Mouse (Mus musculus) stomach, embryonic 15.5 days (tissue): Measurements from ENCODE around the gene Lyg1. TPM values are rescaled to one million over a fixed set of nuclear protein-coding genes. Genes with fewer than 3 reads are reported as not detected.
A peak's percentile ranks its signal among the peaks of the same experiment; 100 is the strongest.
"Not testable (repeated sequence)": the region's sequence is repeated elsewhere in the genome, so short reads cannot be mapped to it uniquely, and the experiment has no call there.

Experiments
- ATAC-seq: fragments of 200-750 bp; cut with Nextera tagmentation; 2 replicates; pipeline ENCODE4 v1.8.0; 2017; ENCODE audit warnings: low read depth, moderate number of reproducible peaks, moderate TSS enrichment; ENCODE audit not compliant: insufficient read depth, low FRiP score
- H3K27ac ChIP-seq: fragments of 300-500 bp; sonication (generic); 2 replicates; pipeline ENCODE4 v1.5.1; 2015; ENCODE audit warnings: mild to moderate bottlenecking, inconsistent platforms
- H3K27me3 ChIP-seq: fragments of 300-500 bp; sonication (generic); replicated peaks from 2 replicates; pipeline ENCODE4 v1.6.1; 2015; ENCODE audit warnings: inconsistent platforms
- H3K36me3 ChIP-seq: fragments of 300-500 bp; sonication (generic); 2 replicates; pipeline ENCODE4 v1.6.1; 2015; ENCODE audit warnings: inconsistent platforms
- H3K4me1 ChIP-seq: fragments of 300-500 bp; sonication (generic); 2 replicates; pipeline ENCODE4 v1.6.1; 2015; ENCODE audit warnings: inconsistent platforms
- H3K4me2 ChIP-seq: fragments of 300-500 bp; sonication (generic); 2 replicates; pipeline ENCODE4 v1.6.1; 2015; ENCODE audit warnings: mild to moderate bottlenecking, inconsistent platforms
- H3K4me3 ChIP-seq: fragments of 300-500 bp; sonication (generic); replicated peaks from 2 replicates; pipeline ENCODE4 v1.5.1; 2015; ENCODE audit warnings: inconsistent platforms
- H3K9ac ChIP-seq: fragments of 300-500 bp; sonication (generic); 2 replicates; pipeline ENCODE4 v1.6.1; 2015; ENCODE audit warnings: inconsistent platforms
- H3K9me3 ChIP-seq: fragments of 300-500 bp; sonication (generic); 2 replicates; pipeline ENCODE4 v1.6.1; 2016; ENCODE audit warnings: inconsistent platforms
- whole genome bisulfite sequencing: fragments of 180-500 bp; shearing (Covaris S2); methylation state at CpG from one replicate; pipeline ENCODE4 v1.1.7; 2015; 5-methylcytosine and 5-hydroxymethylcytosine counted together
- polyA plus RNA-seq: library from polyadenylated mRNA; unstranded; fragments of >200 nt; fragmentation: Nextera tagmentation; extraction: Ambion mirVana; gene quantifications from 2 replicates; pipeline ENCODE4 v1.2.1, GENCODE M21; 2015

Gene Lyg1
- polyA plus RNA-seq, 1 experiment from 2014 or later = not detected

DNA sequence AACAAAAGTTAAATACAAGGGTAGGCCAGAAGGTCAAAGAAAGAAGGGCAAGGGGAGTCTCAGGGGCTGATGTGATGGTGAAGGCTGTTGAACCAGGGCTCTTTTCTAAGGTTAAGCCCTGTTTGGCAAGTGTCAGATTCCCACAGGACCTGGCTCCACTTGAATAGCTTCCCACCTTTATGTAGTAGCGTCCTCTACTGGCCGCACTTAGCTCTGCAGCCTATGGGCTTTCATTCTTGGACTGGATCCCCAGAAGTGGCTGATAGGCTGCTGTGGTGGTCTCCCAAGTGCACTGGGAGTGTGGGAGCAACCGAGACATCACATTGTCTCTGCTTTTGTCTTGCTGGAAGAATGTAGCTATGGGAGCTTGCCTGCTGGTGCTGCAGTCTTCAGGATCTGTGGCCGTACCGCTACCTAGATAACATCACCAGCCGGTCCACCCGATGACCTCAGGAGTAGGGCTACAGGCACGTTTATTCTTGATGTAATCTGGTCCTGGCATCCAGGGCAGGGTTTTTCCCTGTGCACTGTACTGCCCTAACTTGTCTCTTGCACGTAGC is 28.3 kb upstream of the Lyg1 start:
- H3K4me1 ChIP-seq = no peaks in the 10 kb centered on the region
- WGBS = 82% methylated on average over 9 of the region's 9 CpGs
- peak; percentile 27; the same call in 1 of the 2 replicates for ATAC-seq

DNA sequence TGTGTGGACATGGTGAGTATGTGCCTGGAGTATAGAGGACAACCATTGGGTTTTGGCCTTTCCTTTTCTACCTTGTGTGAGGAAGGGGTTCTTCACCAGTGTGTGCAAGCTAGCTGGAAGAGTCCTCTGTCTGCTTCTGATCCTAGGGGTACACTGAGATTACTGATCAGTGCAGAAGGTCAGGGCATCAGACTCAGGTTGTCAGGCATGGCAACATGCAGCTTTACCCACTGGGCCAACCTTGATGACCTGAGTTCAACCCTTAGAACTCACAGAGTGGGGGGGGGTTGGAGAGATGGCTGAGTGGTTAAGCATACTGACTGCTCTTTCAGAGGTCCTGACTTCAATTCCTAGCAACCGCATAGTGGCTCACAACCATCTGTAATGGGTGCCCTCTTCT is 26.8 kb upstream of the Lyg1 start:
- Histone ChIP-seq H3K4me3 (no peak overlapping the region), H3K9ac (no peak overlapping the region), H3K4me2 (no peak overlapping the region), H3K27me3 (no peaks in the 10 kb centered on the region), H3K27ac (no peak overlapping the region), H3K4me1 (no peaks in the 10 kb centered on the region), H3K9me3 (no peaks in the 10 kb centered on the region), H3K36me3 (peaks cover 19% of the 10 kb centered on the region)
- no peak for ATAC-seq
- 86% methylated on average over 1 of the region's 1 CpGs for WGBS

More for the DNA sequence above, 28.3 kb upstream of the Lyg1 start:
- Histone ChIP-seq H3K9me3 (no peaks in the 10 kb centered on the region), H3K36me3 (peaks cover 19% of the 10 kb centered on the region), H3K9ac (no peak overlapping the region), H3K27me3 (no peaks in the 10 kb centered on the region), H3K4me3 (no peak overlapping the region), H3K4me2 (no peak overlapping the region), H3K27ac (no peak overlapping the region)

- ATAC-seq = no peak
- no peak overlapping the region for H3K27ac ChIP-seq
- no peak overlapping the region for H3K4me2 ChIP-seq
- no peak overlapping the region for H3K4me3 ChIP-seq
- no peak overlapping the region for H3K9ac ChIP-seq
- H3K36me3 ChIP-seq = no peaks in the 10 kb centered on the region
- H3K27me3 ChIP-seq = no peaks in the 10 kb centered on the region
- no peaks in the 10 kb centered on the region for H3K4me1 ChIP-seq
- no peaks in the 10 kb centered on the region for H3K9me3 ChIP-seq
- 88% methylated on average over 7 of the region's 7 CpGs for WGBS
Measured at GRCm38 (mm10) chr1:37977303-37977702, 19.7 kb upstream of the Lyg1 start.

GRCm38 (mm10) chr1:37976666-37977065 is 19.1 kb upstream of the Lyg1 start:
- not testable (repeated sequence) for H3K4me3 ChIP-seq, H3K4me2 ChIP-seq, H3K36me3 ChIP-seq, H3K27ac ChIP-seq, H3K4me1 ChIP-seq, H3K9ac ChIP-seq, H3K27me3 ChIP-seq, H3K9me3 ChIP-seq, ATAC-seq
- WGBS = 66% methylated on average over 9 of the region's 9 CpGs

DNA sequence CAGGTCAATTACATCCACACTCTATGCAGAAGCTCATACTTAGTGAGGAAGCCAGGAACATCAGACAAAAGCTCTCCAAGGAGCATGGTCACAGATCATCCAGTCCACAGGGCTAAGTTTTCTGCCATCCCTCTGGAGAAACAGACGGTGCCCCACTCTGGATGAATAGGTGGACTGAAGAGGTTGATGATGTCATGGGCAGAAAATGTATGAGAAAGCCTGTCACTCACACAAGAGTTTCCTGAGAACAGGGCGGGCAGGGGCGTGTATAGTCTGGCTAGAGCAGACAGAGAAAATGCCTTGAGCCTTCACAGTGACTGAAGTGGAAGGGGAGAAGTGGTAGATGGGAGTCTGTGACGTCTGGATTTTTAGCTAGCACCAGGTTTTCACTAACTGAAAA is 14.0 kb upstream of the Lyg1 start:
- H3K4me3 ChIP-seq = no peak overlapping the region
- H3K27me3 ChIP-seq = no peaks in the 10 kb centered on the region
- H3K4me2 ChIP-seq = no peak overlapping the region
- no peaks in the 10 kb centered on the region for H3K4me1 ChIP-seq
- no peak overlapping the region for H3K9ac ChIP-seq
- no peak for ATAC-seq
- 53% methylated on average over 4 of the region's 4 CpGs for WGBS
- H3K36me3 ChIP-seq = no peaks in the 10 kb centered on the region
- H3K27ac ChIP-seq = no peak overlapping the region
- H3K9me3 ChIP-seq = no peaks in the 10 kb centered on the region

DNA sequence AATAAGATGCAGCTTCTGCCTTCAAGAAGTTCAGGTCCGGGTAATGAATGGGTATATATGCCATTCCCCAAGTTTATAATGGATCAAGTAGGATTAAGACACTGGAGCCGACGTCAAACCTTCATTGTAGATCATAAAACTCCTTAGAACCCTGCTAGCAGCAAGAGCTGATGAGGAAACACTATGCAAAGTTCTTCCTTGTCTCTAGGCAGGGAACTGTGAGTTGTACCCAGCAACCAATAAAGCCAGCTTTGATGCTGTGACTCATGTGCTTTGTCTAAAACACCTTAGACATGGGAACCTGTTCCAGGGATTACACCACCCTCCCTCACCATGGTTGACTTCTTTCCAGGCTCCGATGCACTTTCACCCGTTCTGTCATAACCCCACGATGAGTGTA is 11.2 kb upstream of the Lyg1 start:
- no peaks in the 10 kb centered on the region for H3K9me3 ChIP-seq
- H3K4me1 ChIP-seq = no peaks in the 10 kb centered on the region
- H3K4me3 ChIP-seq = no peak overlapping the region
- no peak overlapping the region for H3K4me2 ChIP-seq
- H3K27ac ChIP-seq = no peak overlapping the region
- H3K9ac ChIP-seq = no peak overlapping the region
- no peaks in the 10 kb centered on the region for H3K36me3 ChIP-seq
- H3K27me3 ChIP-seq = no peaks in the 10 kb centered on the region
- ATAC-seq = no peak
- WGBS = 77% methylated on average over 6 of the region's 6 CpGs

- no peak overlapping the region for H3K4me3 ChIP-seq
- H3K9ac ChIP-seq = no peak overlapping the region
- no peaks in the 10 kb centered on the region for H3K27me3 ChIP-seq
- no peak overlapping the region for H3K4me2 ChIP-seq
- H3K9me3 ChIP-seq = no peaks in the 10 kb centered on the region
- no peaks in the 10 kb centered on the region for H3K4me1 ChIP-seq
- 69% methylated on average over 10 of the region's 10 CpGs for WGBS
- no peak for ATAC-seq
- H3K36me3 ChIP-seq = no peaks in the 10 kb centered on the region
- H3K27ac ChIP-seq = no peak overlapping the region
Measured at GRCm38 (mm10) chr1:37965571-37965970, 8.0 kb upstream of the Lyg1 start.

DNA sequence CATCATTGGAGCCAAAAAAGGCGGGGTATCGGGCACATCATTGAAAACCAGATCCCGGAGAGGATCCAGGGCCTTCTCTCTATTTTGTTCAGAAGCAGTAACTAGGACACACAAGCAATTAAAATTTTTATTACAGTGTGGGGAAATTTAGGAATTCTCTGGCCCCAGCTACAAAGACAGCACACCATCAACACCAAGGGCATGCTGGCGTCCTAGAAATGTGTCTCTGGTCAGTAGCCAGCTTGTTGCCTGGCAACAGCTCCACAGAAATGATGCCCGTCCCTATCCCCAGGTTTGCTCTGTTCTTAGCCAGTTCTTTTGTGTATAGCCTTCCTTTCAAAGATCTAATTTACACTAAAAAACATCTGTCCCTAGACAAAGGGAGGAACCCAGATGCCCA is 1.9 kb upstream of the Lyg1 start:
- H3K4me3 ChIP-seq = no peak overlapping the region
- no peaks in the 10 kb centered on the region for H3K27me3 ChIP-seq
- ATAC-seq = no peak
- no peak overlapping the region for H3K9ac ChIP-seq
- no peak overlapping the region for H3K27ac ChIP-seq
- H3K4me1 ChIP-seq = no peaks in the 10 kb centered on the region
- H3K9me3 ChIP-seq = no peaks in the 10 kb centered on the region
- 76% methylated on average over 5 of the region's 5 CpGs for WGBS
- H3K4me2 ChIP-seq = no peak overlapping the region
- no peaks in the 10 kb centered on the region for H3K36me3 ChIP-seq

GRCm38 (mm10) chr1:37958516-37958915 is 957 bp upstream of the Lyg1 start:
- no peak for ATAC-seq
- no peaks in the 10 kb centered on the region for H3K9me3 ChIP-seq
- H3K27ac ChIP-seq = no peak overlapping the region
- H3K4me1 ChIP-seq = no peaks in the 10 kb centered on the region
- no peaks in the 10 kb centered on the region for H3K27me3 ChIP-seq
- H3K4me3 ChIP-seq = no peak overlapping the region
- no peak overlapping the region for H3K9ac ChIP-seq
- WGBS = 74% methylated on average over 2 of the region's 2 CpGs
- no peaks in the 10 kb centered on the region for H3K36me3 ChIP-seq
- H3K4me2 ChIP-seq = no peak overlapping the region

DNA sequence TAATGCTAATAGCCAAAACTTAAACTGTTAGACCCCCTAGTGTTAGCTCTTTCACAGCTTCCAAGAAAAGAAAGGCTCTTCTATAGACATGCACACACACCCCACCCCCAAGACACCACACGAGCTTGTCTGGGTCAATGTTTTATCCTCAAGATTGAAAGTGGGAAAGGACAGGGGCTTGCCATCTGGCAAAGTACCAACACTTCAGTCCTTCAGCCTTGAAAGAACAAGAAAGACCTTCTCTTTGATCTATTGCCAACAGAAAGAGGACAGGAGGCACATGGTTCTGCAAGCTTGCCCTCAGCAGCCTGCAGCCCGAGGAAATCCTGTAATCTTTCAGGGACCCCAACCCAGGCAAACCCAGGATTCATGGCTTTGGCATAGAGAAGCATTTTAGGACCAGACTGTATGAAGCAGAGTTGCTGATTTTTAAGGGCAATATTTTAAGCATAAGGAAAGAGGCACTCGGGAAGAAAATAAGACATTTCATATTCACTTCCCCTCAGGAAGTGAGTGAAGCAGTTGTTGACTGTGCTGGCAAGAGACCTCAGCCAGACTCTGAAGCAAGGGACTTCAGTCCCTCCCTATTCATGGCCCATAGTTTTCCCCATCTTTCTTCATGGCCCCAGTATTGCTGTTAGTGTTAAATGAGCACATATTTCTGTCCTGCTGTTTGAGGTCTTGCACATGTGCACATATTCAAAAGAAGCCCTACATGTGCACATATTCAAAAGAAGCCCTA is 698 bp downstream of the Lyg1 start:
- 24% methylated on average over 3 of the region's 3 CpGs for WGBS
- H3K27me3 ChIP-seq = no peaks in the 10 kb centered on the region
- H3K9me3 ChIP-seq = no peaks in the 10 kb centered on the region
- H3K4me2 ChIP-seq = no peak overlapping the region
- H3K36me3 ChIP-seq = no peaks in the 10 kb centered on the region
- no peak for ATAC-seq
- no peaks in the 10 kb centered on the region for H3K4me1 ChIP-seq
- H3K9ac ChIP-seq = no peak overlapping the region
- no peak overlapping the region for H3K4me3 ChIP-seq
- no peak overlapping the region for H3K27ac ChIP-seq

DNA sequence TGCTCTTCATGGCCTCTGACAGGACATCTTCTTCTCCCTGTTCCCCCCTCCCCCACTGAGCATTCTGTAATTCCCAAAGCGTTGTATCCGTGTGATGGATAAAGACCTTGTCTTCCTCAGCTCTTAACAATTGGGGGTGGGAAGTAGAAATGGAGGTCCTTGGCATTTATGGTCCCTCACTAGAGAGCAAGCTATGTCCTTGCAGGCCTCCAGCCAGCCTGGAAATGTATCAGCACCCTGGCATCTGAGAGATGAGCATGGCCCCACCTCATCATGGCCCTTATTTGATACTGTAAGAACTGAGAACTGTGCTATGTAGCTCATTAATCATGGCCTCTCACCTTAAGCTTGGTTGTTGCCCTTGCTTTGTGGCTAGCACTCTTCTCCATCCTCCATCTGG is 2.3 kb downstream of the Lyg1 start:
- Histone ChIP-seq H3K4me3 (no peak overlapping the region), H3K4me2 (no peak overlapping the region), H3K27me3 (no peaks in the 10 kb centered on the region), H3K27ac (no peak overlapping the region), H3K9me3 (no peaks in the 10 kb centered on the region), H3K4me1 (no peaks in the 10 kb centered on the region), H3K9ac (no peak overlapping the region), H3K36me3 (no peaks in the 10 kb centered on the region)
- WGBS = 95% methylated on average over 2 of the region's 2 CpGs
- no peak for ATAC-seq

DNA sequence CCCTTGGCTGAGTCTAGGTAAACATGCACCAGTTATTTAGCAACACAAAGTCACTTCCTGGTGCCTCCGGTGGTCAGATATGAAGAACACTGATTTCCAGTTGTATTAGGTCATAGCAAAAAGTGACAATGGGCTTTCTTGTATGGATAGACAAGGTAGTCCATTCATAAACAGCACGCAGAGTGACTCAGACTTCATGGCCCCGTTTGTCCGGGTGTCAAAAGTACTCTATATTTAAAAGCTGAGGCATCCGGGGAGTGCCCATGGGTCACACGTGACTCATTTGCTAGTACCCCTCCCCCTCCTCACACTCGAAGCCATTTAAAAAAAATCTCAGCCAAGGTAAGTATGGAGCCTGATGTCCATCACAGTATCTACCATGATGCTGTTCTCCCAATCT is 2.8 kb downstream of the Lyg1 start:
- H3K4me2 ChIP-seq = no peak overlapping the region
- H3K4me3 ChIP-seq = no peak overlapping the region
- no peaks in the 10 kb centered on the region for H3K27me3 ChIP-seq
- no peak for ATAC-seq
- no peak overlapping the region for H3K27ac ChIP-seq
- WGBS = 68% methylated on average over 7 of the region's 7 CpGs
- no peaks in the 10 kb centered on the region for H3K36me3 ChIP-seq
- no peak overlapping the region for H3K9ac ChIP-seq
- H3K9me3 ChIP-seq = no peaks in the 10 kb centered on the region
- H3K4me1 ChIP-seq = no peaks in the 10 kb centered on the region

GRCm38 (mm10) chr1:37948906-37949305 is 8.7 kb downstream of the Lyg1 start:
- no peak overlapping the region for H3K9ac ChIP-seq
- ATAC-seq = no peak

More at GRCm38 (mm10) chr1:37948906-37949305, 8.7 kb downstream of the Lyg1 start:
- WGBS = 76% methylated on average over 2 of the region's 2 CpGs
- H3K4me2 ChIP-seq = no peak overlapping the region
- H3K4me3 ChIP-seq = no peak overlapping the region
- no peaks in the 10 kb centered on the region for H3K27me3 ChIP-seq
- H3K27ac ChIP-seq = no peak overlapping the region
- no peaks in the 10 kb centered on the region for H3K9me3 ChIP-seq
- H3K36me3 ChIP-seq = no peaks in the 10 kb centered on the region
- no peaks in the 10 kb centered on the region for H3K4me1 ChIP-seq
